Mouse (Mus musculus) embryonic stem cell, embryonic (primary cell): ENCODE data around the gene Kalrn.

Experiments used
- CTCF ChIA-PET, 4 experiments: fragments of 300-600 bp in 2 of 4; fragments of 350-600 bp in 2 of 4; sonication (Branson Sonifier 250); formaldehyde crosslinking; loops; one replicate each; lab custom pipeline; 2022; ENCODE audit warnings: inconsistent platforms in 2 of 4; lab: Charles Lee
- POLR2A ChIA-PET, 4 experiments: fragments of 300-600 bp in 2 of 4; fragments of 350-600 bp in 2 of 4; sonication (Branson Sonifier 250); formaldehyde crosslinking; loops; one replicate each; lab custom pipeline; 2022; ENCODE audit warnings: antibody characterized with exemption in 4 of 4, inconsistent platforms in 1 of 4; lab: Charles Lee

Gene Kalrn

GRCm38 (mm10) chr16:34049361-34049760 lies 524.0 kb downstream of the Kalrn start:
- ChIA-PET POLR2A (interaction anchor here in 1 of 4 experiments (0.7 to 1.7 kb wide), 8 partner anchors 8 to 54 kb away, joined by 3 to 5 read pairs (median 3); no protein-coding TSS in a partner anchor), CTCF (interaction anchor here in 2 of 4 experiments (0.5 kb wide), 2 partner anchors 229 to 643 kb away, joined by 3 to 4 read pairs; no protein-coding TSS in a partner anchor)

DNA sequence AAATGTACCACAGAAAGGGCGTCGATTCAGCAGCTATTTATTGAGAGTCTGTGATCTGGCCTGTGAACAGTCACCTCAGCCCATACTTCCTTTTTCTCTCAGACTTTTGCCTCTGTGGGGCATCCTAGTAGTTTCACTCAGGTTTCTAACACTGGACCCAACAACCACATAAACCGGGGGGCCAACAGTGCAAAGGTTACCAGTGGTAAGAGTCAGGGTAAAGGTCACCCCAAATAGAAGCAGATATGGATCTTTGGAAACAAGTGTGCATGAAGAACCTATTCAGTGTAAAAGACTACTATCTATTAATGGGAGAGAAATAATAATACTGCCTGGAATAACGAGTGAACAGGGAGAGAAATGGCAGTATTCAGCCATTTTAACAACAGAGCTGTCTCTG lies 525.1 kb downstream of the Kalrn start:
- ChIA-PET CTCF (no interaction called here), POLR2A (interaction anchor here in 1 of 4 experiments (1.2 to 2.3 kb wide), 3 partner anchors 8 to 34 kb away, joined by 3 to 6 read pairs (median 4); no protein-coding TSS in a partner anchor)

GRCm38 (mm10) chr16:34047543-34047942 lies 525.8 kb downstream of the Kalrn start:
- ChIA-PET POLR2A (interaction anchor here in 1 of 4 experiments (1.2 to 2.3 kb wide), 3 partner anchors 9 to 35 kb away, joined by 3 to 6 read pairs (median 4); no protein-coding TSS in a partner anchor), CTCF (no interaction called here)

DNA sequence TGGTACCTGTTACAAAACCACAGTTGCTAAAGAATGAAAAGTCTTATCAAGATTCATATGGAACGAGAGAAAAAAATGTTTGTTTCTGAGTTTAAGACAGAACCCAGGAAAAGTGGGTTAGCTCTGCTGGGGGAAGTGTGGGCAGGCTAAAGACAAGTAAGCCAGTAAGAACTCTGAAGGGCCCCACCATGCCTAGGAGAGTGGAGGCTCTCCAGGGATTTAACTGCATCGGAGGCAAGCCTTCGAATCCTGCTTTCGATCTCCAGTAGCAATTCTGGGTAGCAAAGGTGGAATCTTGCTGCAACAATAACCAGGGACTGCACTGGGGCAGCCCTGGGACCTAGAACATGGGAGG lies 526.3 kb downstream of the Kalrn start:
- POLR2A ChIA-PET: interaction anchor here in 1 of 4 experiments (1.2 to 2.3 kb wide), 3 partner anchors 9 to 36 kb away, joined by 3 to 6 read pairs (median 4); no protein-coding TSS in a partner anchor

DNA sequence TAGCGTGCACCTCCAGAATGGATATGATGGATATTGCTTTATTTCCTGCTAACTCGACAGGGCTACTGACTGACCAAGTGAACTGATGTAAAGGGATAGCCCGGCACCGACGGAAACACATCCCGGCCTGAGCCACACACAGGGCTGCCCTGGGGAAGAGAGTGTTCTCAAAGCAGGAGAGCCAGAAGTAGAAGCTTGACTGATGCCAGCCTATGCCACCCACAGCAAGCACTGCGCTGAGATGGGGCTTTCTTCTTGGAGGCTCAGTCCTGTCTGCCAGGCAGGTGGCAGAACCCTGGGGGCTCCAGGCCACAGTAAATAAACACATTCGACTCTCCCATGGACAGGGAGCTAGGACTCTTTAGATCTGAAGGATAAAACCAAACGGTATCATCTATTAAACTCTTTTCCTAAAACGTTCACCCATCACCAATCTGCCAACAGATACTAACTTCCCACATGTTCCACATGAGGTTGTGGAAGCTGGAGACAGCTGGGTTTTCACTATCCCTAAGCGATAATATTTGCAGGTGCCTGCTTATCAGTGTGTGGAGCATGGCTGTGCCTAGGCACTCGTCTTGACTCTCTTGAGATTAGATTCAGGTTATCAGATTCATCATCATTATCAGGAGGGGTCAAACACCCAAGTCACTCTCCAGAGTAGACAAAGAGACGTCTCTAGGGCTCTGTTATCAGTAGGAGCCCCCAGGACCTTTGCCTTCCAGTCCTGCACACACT lies 526.9 kb downstream of the Kalrn start:
- CTCF ChIA-PET: no interaction called here
- POLR2A ChIA-PET: interaction anchor here in 1 of 4 experiments (2.3 kb wide), 1 partner anchor 10 kb away, joined by 6 read pairs; no protein-coding TSS in a partner anchor

More for the DNA sequence above, 526.3 kb downstream of the Kalrn start:
- CTCF ChIA-PET: no interaction called here

DNA sequence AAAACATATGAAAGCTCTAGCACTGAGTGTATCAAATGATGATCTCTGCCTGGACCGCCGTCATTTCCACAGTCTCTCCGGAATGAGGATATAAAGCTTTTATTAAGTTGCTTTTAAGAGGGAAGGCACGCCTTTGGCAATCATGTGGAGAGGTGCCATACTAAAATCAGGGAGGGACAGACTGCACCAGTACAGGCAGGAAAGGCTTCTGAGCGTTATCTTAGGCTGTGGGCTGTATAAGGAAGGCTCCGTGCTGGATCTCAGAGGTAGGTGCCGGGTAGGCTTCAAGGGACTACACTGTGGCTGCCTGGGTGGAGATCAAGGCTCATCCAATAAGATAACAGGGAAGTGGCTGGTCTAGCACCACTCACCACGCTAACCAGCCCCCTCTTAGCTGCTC lies 528.8 kb downstream of the Kalrn start:
- ChIA-PET POLR2A (interaction anchor here in 2 of 4 experiments (1.2 to 1.3 kb wide), 2 partner anchors 10 to 37 kb away, joined by 3 read pairs; no protein-coding TSS in a partner anchor), CTCF (interaction anchor here in 2 of 4 experiments (0.5 to 0.7 kb wide), 4 partner anchors 15 to 281 kb away, joined by 3 read pairs; no protein-coding TSS in a partner anchor)

DNA sequence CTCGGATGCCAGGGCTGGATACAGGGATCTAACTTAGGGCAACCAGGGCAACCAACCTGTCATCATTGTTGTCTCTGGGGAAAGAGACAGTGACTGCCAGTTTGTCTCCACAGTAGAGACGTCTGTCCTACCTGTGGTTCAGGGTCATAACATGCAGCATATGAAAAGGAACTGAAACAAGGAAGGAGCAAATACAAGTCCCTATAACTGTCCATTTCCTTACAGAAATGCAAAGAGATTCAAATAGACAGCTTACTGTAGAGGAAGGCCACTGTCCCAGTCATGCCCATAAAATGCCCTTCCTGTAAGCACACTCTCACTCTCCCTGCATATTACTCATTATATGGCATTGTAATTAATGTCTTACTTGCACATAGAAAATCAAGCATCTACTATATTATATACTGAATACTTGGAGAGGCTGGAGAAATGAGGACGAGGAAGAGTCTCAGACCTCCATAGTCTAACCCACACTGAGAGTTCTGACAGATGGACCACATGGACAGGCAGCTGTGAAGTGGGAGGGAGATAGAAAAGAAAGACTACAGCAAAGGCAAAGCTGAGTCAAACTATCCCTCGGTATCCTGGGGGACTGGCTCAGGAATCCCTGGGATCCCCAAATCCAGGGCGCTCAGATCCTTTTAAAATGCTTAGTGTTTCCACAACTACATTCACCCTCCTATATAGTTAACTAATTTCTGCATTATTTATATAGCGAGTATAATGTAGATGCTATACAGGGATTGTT lies 530.1 kb downstream of the Kalrn start:
- ChIA-PET CTCF (no interaction called here), POLR2A (interaction anchor here in 3 of 4 experiments (0.5 to 1.3 kb wide), 4 partner anchors 8 to 600 kb away, joined by 3 to 5 read pairs (median 3); no protein-coding TSS in a partner anchor)

GRCm38 (mm10) chr16:34042586-34042985 lies 530.7 kb downstream of the Kalrn start:
- ChIA-PET CTCF (no interaction called here), POLR2A (interaction anchor here in 1 of 4 experiments (0.6 to 2.4 kb wide), 4 partner anchors 9 to 31 kb away, joined by 3 to 6 read pairs (median 3); no protein-coding TSS in a partner anchor)

GRCm38 (mm10) chr16:34040276-34040675 lies 533.1 kb downstream of the Kalrn start:
- CTCF ChIA-PET: no interaction called here
- POLR2A ChIA-PET: interaction anchor here in 2 of 4 experiments (0.7 to 2.4 kb wide), 3 partner anchors 10 to 1018 kb away, joined by 3 to 6 read pairs (median 5); no protein-coding TSS in a partner anchor

GRCm38 (mm10) chr16:34039736-34040135 lies 533.6 kb downstream of the Kalrn start:
- CTCF ChIA-PET: no interaction called here
- POLR2A ChIA-PET: interaction anchor here in 1 of 4 experiments (0.7 kb wide), 1 partner anchor 1019 kb away, joined by 3 read pairs; no protein-coding TSS in a partner anchor

DNA sequence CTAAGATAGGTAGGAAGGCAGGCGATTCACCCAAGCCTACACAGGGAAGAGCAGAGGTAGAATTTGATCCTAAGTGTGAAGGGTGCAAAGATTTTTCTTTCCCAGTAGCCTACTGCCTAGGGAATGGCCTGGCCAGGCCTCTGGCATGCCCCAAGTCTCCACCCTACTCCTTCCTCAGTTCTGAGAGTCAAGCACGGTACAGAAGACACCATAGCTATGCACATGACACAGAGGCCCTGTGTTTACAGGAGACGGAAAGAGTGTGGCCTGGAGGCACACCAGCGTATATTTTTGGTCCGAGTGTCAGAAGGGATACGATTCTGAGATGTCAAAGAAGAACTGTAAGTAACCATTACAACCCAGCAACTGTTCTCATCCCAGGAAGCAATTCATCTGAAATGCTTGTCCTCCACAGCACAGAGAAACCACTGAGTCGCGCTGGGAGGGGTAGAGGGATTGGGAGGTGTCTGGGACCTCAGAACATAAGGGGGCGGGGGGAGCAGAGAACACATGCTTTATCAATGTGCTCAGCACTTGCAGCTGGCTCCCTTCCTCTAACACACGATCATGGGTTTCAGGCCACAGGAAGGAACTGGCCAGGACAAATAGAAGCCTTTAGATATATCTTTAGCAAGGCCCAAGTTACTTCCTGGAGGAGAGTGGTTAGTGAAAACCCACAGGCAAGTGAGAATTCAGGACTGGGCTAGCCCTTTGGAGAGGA lies 536.8 kb downstream of the Kalrn start:
- ChIA-PET POLR2A (interaction anchor here in 1 of 4 experiments (0.7 kb wide), 1 partner anchor 58 kb away, joined by 3 read pairs; no protein-coding TSS in a partner anchor), CTCF (no interaction called here)

DNA sequence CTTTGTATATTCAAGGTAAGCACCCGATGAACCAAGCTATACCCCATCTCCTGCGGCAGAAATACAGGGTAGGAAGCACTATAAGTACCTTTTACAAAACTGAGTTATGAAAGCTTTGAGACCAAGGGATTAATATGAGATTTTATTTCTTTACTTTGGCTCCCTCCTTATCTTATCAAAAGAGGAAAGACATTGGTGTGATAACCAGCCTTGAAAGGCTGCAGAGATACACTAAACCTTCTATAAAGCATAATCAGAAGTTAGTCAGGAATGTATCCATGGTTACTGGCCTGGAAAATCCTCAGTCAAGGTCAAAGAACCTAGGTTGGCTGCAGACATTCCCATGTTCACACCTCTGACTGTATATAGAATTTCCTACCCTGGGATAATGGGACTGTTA lies 537.6 kb downstream of the Kalrn start:
- CTCF ChIA-PET: interaction anchor here in 1 of 4 experiments (1.2 kb wide), 1 partner anchor 46 kb away, joined by 3 read pairs; no protein-coding TSS in a partner anchor
- POLR2A ChIA-PET: interaction anchor here in 1 of 4 experiments (0.7 kb wide), 1 partner anchor 58 kb away, joined by 3 read pairs; no protein-coding TSS in a partner anchor

DNA sequence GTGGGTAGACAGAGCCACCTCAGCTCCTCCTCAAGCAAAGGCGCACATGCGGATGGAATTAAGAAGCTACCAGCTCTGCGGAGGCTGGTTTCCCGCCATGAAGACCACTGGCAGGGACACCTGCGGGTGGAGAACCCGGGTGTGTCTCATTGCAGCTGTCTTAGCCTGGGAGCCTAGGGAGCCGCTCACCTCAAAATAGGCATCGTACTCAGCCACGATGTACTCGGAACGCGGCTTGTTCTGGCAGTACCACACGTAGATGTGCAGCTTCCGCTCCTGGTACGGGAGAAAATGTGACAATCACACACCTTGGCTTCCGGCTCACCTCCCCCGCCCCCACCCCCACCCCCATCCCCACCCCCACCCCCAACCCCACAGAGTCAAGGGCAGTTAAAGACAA lies 539.1 kb downstream of the Kalrn start:
- ChIA-PET CTCF (interaction anchor here in 2 of 4 experiments (0.6 to 1.2 kb wide), 3 partner anchors 37 to 1010 kb away, joined by 3 to 16 read pairs (median 4); no protein-coding TSS in a partner anchor), POLR2A (interaction anchor here in 3 of 4 experiments (0.6 to 2.0 kb wide), 9 partner anchors 13 to 450 kb away, joined by 3 to 4 read pairs (median 3); no protein-coding TSS in a partner anchor)

DNA sequence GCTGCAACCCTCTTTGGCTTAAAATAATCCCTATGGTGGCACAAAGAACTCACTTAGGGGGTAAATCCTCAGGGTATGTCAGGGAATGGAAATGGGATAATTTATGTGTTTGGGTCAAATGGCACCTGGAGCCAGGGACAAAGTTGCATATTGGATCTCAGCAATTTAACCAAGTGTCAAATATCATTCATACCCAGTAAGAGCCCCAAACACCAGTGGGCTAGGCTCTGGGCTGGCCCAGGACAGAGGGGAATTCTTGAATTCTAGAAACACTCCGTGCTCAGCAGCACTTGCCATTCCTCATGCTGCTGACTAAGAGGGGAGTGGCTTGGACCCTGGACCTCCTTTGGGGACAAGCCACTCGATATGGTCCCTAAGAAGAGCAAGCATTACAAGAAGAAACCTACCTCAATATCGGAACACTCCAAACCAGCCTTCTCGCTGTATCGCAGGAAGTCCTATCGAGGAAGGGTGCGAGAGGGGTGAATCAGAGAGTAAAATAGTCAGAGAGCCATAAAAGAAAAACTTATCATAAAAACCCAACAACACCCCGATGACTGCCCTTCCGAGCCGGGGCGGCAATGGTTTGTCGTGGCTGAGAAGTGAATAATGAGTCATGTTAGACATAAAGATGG lies 541.2 kb downstream of the Kalrn start:
- ChIA-PET POLR2A (no interaction called here), CTCF (no interaction called here)

DNA sequence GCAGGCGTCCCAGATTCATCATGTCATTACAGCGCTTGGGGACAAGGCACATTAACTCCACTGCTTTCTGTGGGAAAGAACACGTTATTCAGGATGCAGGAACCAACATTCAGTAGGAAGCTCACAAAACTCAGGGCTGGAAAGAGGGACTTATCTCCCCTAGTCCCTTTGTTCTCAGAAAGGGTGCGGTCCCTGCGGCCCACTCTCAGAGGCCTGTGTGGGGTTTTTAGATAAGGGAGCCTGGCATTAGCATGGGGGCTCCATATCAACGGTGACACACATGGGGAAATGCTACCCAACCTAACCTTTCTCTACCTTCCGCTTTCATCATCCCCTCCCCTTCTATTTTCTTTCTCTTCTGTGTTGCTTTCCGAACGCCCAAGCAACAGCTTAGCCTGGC lies 541.8 kb downstream of the Kalrn start:
- ChIA-PET CTCF (interaction anchor here in 1 of 4 experiments (0.6 kb wide), 1 partner anchor 1204 kb away, joined by 3 read pairs; no protein-coding TSS in a partner anchor), POLR2A (no interaction called here)

GRCm38 (mm10) chr16:34030379-34030778 lies 543.0 kb downstream of the Kalrn start:
- ChIA-PET POLR2A (interaction anchor here in 2 of 4 experiments (0.7 to 1.4 kb wide), 2 partner anchors 12 to 100 kb away, joined by 3 to 6 read pairs; no protein-coding TSS in a partner anchor), CTCF (interaction anchor here in 1 of 4 experiments (0.7 to 1.1 kb wide), 2 partner anchors 26 to 31 kb away, joined by 4 read pairs; no protein-coding TSS in a partner anchor)

DNA sequence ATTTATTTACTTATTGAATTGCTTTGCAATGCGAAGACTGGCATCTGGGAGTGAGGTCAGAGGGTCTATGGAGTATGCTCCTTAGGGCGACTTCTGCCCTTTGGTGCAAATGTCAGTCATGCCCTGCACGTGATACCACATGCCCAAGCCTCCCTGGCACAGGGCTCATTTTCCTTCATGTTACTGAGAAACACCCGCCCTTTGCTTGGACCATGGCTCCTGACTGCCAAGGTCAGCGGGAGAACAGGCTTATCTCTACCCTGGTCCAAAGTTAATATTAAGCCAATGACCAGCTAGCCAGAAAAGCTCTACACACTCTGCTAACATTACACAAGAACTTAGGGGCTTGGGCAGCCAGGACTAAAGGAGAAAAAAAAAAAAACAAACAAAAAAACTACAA lies 543.5 kb downstream of the Kalrn start:
- ChIA-PET CTCF (interaction anchor here in 2 of 4 experiments (0.6 to 1.1 kb wide), 4 partner anchors 15 to 83 kb away, joined by 3 to 4 read pairs (median 4); no protein-coding TSS in a partner anchor), POLR2A (interaction anchor here in 2 of 4 experiments (0.7 to 1.4 kb wide), 3 partner anchors 12 to 101 kb away, joined by 3 to 6 read pairs (median 3); no protein-coding TSS in a partner anchor)
